Mouse (Mus musculus): ENCODE results near the gene Lancl3. TPM values are rescaled to one million over a fixed set of nuclear protein-coding genes. Genes with fewer than 3 reads are reported as not detected.
"Not testable (repeated sequence)": the region's sequence is repeated elsewhere in the genome, so short reads cannot be mapped to it uniquely, and the experiment has no call there.

The Lancl3 gene
- polyA plus RNA-seq, 1 experiment from 2014 or later = 2.5 TPM

DNA sequence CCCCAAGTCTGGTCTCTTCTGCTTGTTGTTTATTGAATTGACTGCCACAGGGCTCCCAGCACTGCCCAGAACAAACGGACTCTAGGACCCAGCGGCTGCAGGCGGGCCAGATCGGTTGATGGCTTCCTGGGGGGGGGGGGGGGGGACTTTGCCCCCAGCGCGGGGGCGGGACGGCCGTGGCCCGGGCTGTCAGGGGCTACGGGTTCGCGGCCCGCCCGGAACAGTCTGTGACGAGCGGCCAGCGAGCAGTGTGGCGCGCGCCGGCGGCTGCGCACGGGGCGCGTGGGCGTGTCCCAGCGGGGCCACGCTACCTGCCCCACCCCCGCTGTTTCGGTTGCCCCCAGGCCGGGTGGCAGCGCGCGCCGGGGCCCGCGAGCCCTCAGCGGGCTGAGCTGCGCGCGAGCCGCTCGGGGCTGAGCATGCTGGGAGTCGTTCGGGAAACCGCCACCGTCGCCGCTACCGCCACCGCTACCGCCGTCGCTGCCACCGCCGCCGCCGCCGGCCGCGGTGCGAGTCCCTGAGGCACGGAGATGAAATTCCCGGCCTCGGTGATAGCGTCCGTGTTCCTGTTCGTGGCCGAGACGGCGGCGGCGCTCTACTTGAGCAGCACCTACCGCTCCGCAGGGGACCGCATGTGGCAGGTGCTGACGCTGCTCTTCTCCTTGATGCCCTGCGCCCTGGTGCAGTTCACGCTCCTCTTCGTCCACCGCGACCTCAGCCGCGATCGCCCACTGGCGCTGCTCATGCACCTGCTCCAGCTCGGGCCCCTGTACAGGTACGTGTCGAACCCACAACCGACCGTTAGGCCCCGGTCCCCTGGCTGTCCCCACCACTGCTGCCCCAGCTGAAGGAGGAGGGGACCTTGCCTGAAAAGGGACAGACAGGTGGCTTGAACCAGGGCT lies 73.0 kb downstream of the Lancl3 start, which contains the start of gene Xk:
Xk (plus strand) TSS at position 297 of the 902 bp plus-strand sequence.
- no peaks in the 10 kb centered on the region for H3K4me1 ChIP-seq
- no peak within 1 kb of the TSS for H3K27ac ChIP-seq
- H3K4me3 ChIP-seq (replicated peaks) = peak within 1 kb of the TSS; percentile 57
- 12% methylated on average over 40 of the region's 94 CpGs for WGBS
- ATAC-seq (ENCODE audit: low FRiP score) = peak; percentile 90
- H3K36me3 ChIP-seq (replicated peaks) = no peaks in the 10 kb centered on the region
- H3K9ac ChIP-seq = peak within 1 kb of the TSS; percentile 61
- no peaks in the 10 kb centered on the region for H3K9me3 ChIP-seq
- peak within 1 kb of the TSS; percentile 54 for H3K4me2 ChIP-seq
- no peaks in the 10 kb centered on the region for H3K27me3 ChIP-seq

GRCm38 (mm10) chrX:9273377-9274002 lies 73.8 kb downstream of the Lancl3 start:
- Histone ChIP-seq H3K9ac (peak overlapping the region; percentile 61; the same call in 1 of the 2 replicates), H3K27ac (no peak overlapping the region), H3K27me3 (no peaks in the 10 kb centered on the region), H3K4me1 (no peaks in the 10 kb centered on the region), H3K4me2 (peak overlapping the region; percentile 54), H3K36me3 (replicated peaks) (no peaks in the 10 kb centered on the region), H3K9me3 (no peaks in the 10 kb centered on the region), H3K4me3 (replicated peaks) (peak overlapping the region; percentile 57)
- WGBS = 47% methylated on average over 12 of the region's 12 CpGs
- ATAC-seq (ENCODE audit: low FRiP score) = no peak

- Histone ChIP-seq H3K36me3 (replicated peaks) (no peaks in the 10 kb centered on the region), H3K4me2 (no peak overlapping the region), H3K4me3 (replicated peaks) (no peak overlapping the region), H3K27ac (no peak overlapping the region), H3K9me3 (no peaks in the 10 kb centered on the region), H3K4me1 (no peaks in the 10 kb centered on the region), H3K9ac (no peak overlapping the region), H3K27me3 (no peaks in the 10 kb centered on the region)
- WGBS = 71% methylated on average over 8 of the region's 8 CpGs
- ATAC-seq (ENCODE audit: low FRiP score) = no peak
Observed at GRCm38 (mm10) chrX:9274321-9274720, 74.6 kb downstream of the Lancl3 start.

DNA sequence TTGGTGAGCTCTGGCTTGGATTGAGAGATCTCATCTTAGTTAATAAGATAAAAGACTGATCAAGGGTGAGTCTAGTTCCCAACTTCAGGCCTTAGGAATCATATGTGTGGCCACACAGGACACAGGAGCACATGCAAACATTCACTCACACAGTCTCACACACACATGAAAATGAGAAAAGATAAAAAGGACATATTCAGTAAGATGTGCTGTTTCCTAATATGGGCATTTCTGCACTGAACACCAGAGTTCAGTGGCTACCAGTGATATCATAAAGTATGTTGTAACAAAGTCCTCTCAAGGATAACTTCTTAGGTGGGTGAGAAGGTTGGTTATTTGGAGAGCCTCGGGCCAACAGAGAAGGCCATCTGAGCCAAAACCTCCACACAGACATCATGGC lies 83.8 kb downstream of the Lancl3 start, which contains the start of gene H2al1m:
H2al1m (plus strand) TSS at position 301 of the 400 bp plus-strand sequence.
- H3K9ac ChIP-seq; H3K9me3 ChIP-seq; H3K27me3 ChIP-seq; H3K4me1 ChIP-seq; ATAC-seq (ENCODE audit: low FRiP score); H3K27ac ChIP-seq; H3K4me2 ChIP-seq; H3K4me3 ChIP-seq (replicated peaks); H3K36me3 ChIP-seq (replicated peaks): not testable (repeated sequence)
- WGBS = no CpG with 5 or more reads among the region's 1 CpGs

DNA sequence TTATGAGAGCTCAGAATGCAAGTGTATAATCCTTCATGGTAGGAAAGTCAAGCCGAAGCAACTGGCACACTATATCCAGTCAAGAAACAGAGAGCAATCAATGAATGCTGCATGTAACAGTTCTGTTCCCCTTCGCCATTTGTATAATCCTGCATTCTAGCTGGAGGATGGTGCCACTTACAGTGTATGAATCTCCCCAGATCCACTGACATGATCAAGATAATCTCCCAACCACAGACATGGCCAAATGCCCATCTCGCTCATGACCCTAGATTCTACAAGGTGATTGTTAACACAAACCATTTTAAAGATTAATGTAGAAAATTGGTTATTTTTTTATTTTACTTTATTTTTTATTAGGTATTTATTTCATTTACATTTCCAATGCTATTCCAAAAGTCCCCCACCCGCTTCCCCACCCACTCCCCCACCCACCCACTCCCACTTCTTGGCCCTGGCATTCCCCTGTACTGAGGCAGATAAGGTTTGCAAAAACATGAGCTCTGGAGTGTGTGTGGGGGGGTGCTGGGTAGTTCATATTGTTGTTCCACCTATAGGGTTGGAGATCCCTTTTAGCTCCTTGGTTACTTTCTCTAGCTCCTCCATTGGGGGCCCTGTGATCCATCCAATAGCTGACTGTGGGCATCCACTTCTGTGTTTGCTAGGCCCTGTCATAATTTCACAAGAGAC lies 93.6 kb downstream of the Lancl3 start:
- 82% methylated on average over 4 of the region's 4 CpGs for WGBS
- not testable (repeated sequence) for ATAC-seq (ENCODE audit: low FRiP score); H3K9me3 ChIP-seq

DNA sequence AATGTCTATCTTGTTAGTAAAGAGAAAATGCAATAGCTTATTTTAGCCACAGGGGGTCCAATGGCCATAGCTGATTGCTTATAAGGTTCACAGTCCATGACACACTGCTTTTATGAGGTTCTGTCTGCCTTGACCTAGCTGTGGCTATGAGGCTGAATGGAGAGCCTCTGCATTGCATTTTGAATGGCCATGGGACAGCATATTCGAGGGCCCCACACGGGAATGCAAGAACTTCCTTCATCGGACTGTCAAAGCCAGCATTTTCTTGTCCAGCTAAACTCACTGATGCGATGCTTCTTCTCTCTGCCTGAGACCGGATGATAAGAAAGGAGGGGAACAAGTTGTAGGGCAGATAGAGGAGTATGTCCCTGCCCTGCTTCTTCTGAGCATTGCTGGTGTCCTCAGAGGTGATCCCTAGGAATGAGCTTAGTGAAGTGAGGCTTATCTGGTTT lies 98.7 kb downstream of the Lancl3 start:
- no peaks in the 10 kb centered on the region for H3K27me3 ChIP-seq
- H3K36me3 ChIP-seq (replicated peaks) = no peaks in the 10 kb centered on the region
- 80% methylated on average over 5 of the region's 5 CpGs for WGBS
- no peak for ATAC-seq (ENCODE audit: low FRiP score)
- no peak overlapping the region for H3K9ac ChIP-seq
- H3K4me3 ChIP-seq (replicated peaks) = no peak overlapping the region
- no peak overlapping the region for H3K4me2 ChIP-seq
- no peaks in the 10 kb centered on the region for H3K4me1 ChIP-seq
- H3K9me3 ChIP-seq = no peaks in the 10 kb centered on the region
- no peak overlapping the region for H3K27ac ChIP-seq

More for the DNA sequence above, 93.6 kb downstream of the Lancl3 start:
- not testable (repeated sequence) for H3K27me3 ChIP-seq; H3K9ac ChIP-seq; H3K4me3 ChIP-seq (replicated peaks); H3K36me3 ChIP-seq (replicated peaks); H3K4me2 ChIP-seq; H3K4me1 ChIP-seq; H3K27ac ChIP-seq

GRCm38 (mm10) chrX:9302791-9303190 lies 103.1 kb downstream of the Lancl3 start:
- Histone ChIP-seq H3K4me2 (no peak overlapping the region), H3K9ac (no peak overlapping the region), H3K27me3 (no peaks in the 10 kb centered on the region), H3K4me3 (replicated peaks) (no peak overlapping the region), H3K27ac (no peak overlapping the region), H3K9me3 (no peaks in the 10 kb centered on the region), H3K4me1 (no peaks in the 10 kb centered on the region), H3K36me3 (replicated peaks) (no peaks in the 10 kb centered on the region)
- 86% methylated on average over 5 of the region's 5 CpGs for WGBS
- ATAC-seq (ENCODE audit: low FRiP score) = no peak

GRCm38 (mm10) chrX:9303455-9303854 lies 103.8 kb downstream of the Lancl3 start:
- no peak for ATAC-seq (ENCODE audit: low FRiP score)
- H3K9me3 ChIP-seq = no peaks in the 10 kb centered on the region
- WGBS = 67% methylated on average over 1 of the region's 1 CpGs
- no peaks in the 10 kb centered on the region for H3K36me3 ChIP-seq (replicated peaks)
- H3K4me3 ChIP-seq (replicated peaks) = no peak overlapping the region
- H3K27me3 ChIP-seq = no peaks in the 10 kb centered on the region
- no peak overlapping the region for H3K9ac ChIP-seq
- no peak overlapping the region for H3K4me2 ChIP-seq
- H3K4me1 ChIP-seq = no peaks in the 10 kb centered on the region
- no peak overlapping the region for H3K27ac ChIP-seq

- not testable (repeated sequence) for H3K9ac ChIP-seq; H3K27me3 ChIP-seq; H3K4me1 ChIP-seq; H3K4me3 ChIP-seq (replicated peaks); H3K4me2 ChIP-seq; H3K27ac ChIP-seq; H3K9me3 ChIP-seq; H3K36me3 ChIP-seq (replicated peaks); ATAC-seq (ENCODE audit: low FRiP score)
Observed at GRCm38 (mm10) chrX:9316457-9316856, 116.8 kb downstream of the Lancl3 start.

Other genes with a start within 250 kb of the Lancl3 start
- gene Fthl17b, start 236.9 kb upstream of the Lancl3 start, polyA plus RNA-seq (2016; fragmentation: Nextera tagmentation; extraction: Ambion mirVana) = not detected in 2 replicates
- gene Fthl17c, start 223.3 kb upstream of the Lancl3 start, polyA plus RNA-seq (2016; fragmentation: Nextera tagmentation; extraction: Ambion mirVana) = not detected in 2 replicates
- gene Fthl17d, start 213.1 kb upstream of the Lancl3 start, polyA plus RNA-seq (2016; fragmentation: Nextera tagmentation; extraction: Ambion mirVana) = not detected in 2 replicates
- not detected in 2 replicates for gene Fthl17e, start 166.4 kb upstream of the Lancl3 start, polyA plus RNA-seq (2016; fragmentation: Nextera tagmentation; extraction: Ambion mirVana)
- not detected in 2 replicates for gene Fthl17f, start 136.9 kb upstream of the Lancl3 start, polyA plus RNA-seq (2016; fragmentation: Nextera tagmentation; extraction: Ambion mirVana)
- not detected in 2 replicates for gene 4930402K13Rik, start 95.3 kb upstream of the Lancl3 start, polyA plus RNA-seq (2016; fragmentation: Nextera tagmentation; extraction: Ambion mirVana)
- 0.29 and 0.33 TPM in 2 replicates for gene Gm14862, start 57.0 kb downstream of the Lancl3 start, polyA plus RNA-seq (2016; fragmentation: Nextera tagmentation; extraction: Ambion mirVana)
- 3.9 and 4.2 TPM in 2 replicates for gene Xk, start 72.9 kb downstream of the Lancl3 start, polyA plus RNA-seq (2016; fragmentation: Nextera tagmentation; extraction: Ambion mirVana)
- 0.83 TPM in 1 of 2 replicates, not detected in the other for gene H2al1m, start 83.9 kb downstream of the Lancl3 start, polyA plus RNA-seq (2016; fragmentation: Nextera tagmentation; extraction: Ambion mirVana)
- gene H2al1k, start 150.7 kb downstream of the Lancl3 start, polyA plus RNA-seq (2016; fragmentation: Nextera tagmentation; extraction: Ambion mirVana) = 0.42 TPM in 1 of 2 replicates, not detected in the other